ENCODE assay signal across 8 mouse cellular contexts in the genomic region with DNA sequence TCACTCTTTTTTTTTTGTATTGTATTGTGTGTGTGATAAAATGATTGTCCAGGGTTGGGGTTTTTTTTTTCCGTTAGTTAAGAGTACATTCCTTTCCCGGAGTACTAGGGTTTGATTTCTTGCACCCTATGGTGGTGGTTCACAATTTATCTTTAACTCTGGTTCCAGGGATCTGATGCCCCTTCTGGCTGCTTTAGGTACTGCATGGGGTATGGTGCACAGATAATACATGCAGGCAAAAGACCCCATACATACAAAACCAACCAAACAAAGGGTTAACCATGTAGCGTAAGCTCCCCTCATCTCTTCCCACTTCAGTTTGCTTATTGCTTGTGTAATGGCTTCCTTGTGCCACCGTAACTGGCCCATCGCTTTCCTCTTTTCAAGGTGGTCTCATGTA. TPM values are rescaled to one million over a fixed set of nuclear protein-coding genes. Genes with fewer than 3 reads are reported as not detected.
A peak's percentile ranks its signal among the peaks of the same experiment; 100 is the strongest.
DNase-seq lines count a peak whose midpoint lies in the region; ATAC-seq lines count a peak whose summit lies in the region.

No protein-coding gene starts in this region.

- no peaks in the 10 kb centered on the region for H3K4me1 ChIP-seq in forebrain, embryonic 10.5 days
- no peaks in the 10 kb centered on the region for H3K4me1 ChIP-seq in forebrain, embryonic 13.5 days
- H3K4me1 ChIP-seq in liver, embryonic 13.5 days (replicated peaks), result peaks cover 23% of the 10 kb centered on the region

- intact Hi-C loops in left cerebral cortex, postnatal 4 days (cut with DNase I), result no loop called here

- H3K9me3 ChIP-seq in forebrain, embryonic 10.5 days, result no peaks in the 10 kb centered on the region
- H3K9me3 ChIP-seq in forebrain, embryonic 13.5 days (replicated peaks), result no peaks in the 10 kb centered on the region
- no peaks in the 10 kb centered on the region for H3K9me3 ChIP-seq in liver, embryonic 13.5 days (replicated peaks)

- DNase-seq in forebrain, embryonic 10.5 days (ENCODE audit: extremely low spot score, low spot score), result peak; percentile 42
- peak; percentile 49 for DNase-seq in left cerebral cortex, postnatal 4 days
- no peak for DNase-seq in left cerebral cortex, adult 8-10 months (ENCODE audit: low spot score in 2 of 2)
- peak; percentile 18 for DNase-seq in adrenal gland, postnatal 25 days
- DNase-seq in liver, embryonic 13.5 days, result peak; percentile 18
- peak; percentile 12 to 48 for DNase-seq in spleen, postnatal 36 days (ENCODE audit: low spot score in 2 of 2)
- DNase-seq in right cerebral cortex, postnatal 25 days, result no peak

- no peak overlapping the region for H3K4me3 ChIP-seq in forebrain, embryonic 10.5 days
- no peak overlapping the region for H3K4me3 ChIP-seq in forebrain, embryonic 13.5 days
- H3K4me3 ChIP-seq in liver, embryonic 13.5 days (replicated peaks), result no peak overlapping the region

- H3K27ac ChIP-seq in forebrain, embryonic 10.5 days, result no peak overlapping the region
- H3K27ac ChIP-seq in forebrain, embryonic 13.5 days, result no peak overlapping the region
- no peak overlapping the region for H3K27ac ChIP-seq in liver, embryonic 13.5 days

- ATAC-seq in forebrain, embryonic 13.5 days, result no peak
- no peak for ATAC-seq in liver, embryonic 13.5 days (ENCODE audit: low read depth)

- peaks cover 100% of the 10 kb centered on the region for H3K36me3 ChIP-seq in forebrain, embryonic 10.5 days (replicated peaks)
- peaks cover 69% of the 10 kb centered on the region for H3K36me3 ChIP-seq in forebrain, embryonic 13.5 days (ENCODE audit: poor library complexity, severe bottlenecking)
- peaks cover 76% of the 10 kb centered on the region for H3K36me3 ChIP-seq in liver, embryonic 13.5 days

- WGBS in forebrain, embryonic 10.5 days, result 91% methylated on average over 5 of the region's 5 CpGs
- WGBS in forebrain, embryonic 13.5 days, result 86% methylated on average over 5 of the region's 5 CpGs
- 87% methylated on average over 5 of the region's 5 CpGs for WGBS in liver, embryonic 13.5 days (ENCODE audit: insufficient replicate concordance)

- H3K27me3 ChIP-seq in forebrain, embryonic 10.5 days (ENCODE audit: poor library complexity, severe bottlenecking), result no peaks in the 10 kb centered on the region
- no peaks in the 10 kb centered on the region for H3K27me3 ChIP-seq in forebrain, embryonic 13.5 days
- H3K27me3 ChIP-seq in liver, embryonic 13.5 days, result no peaks in the 10 kb centered on the region

- H3K9ac ChIP-seq in forebrain, embryonic 13.5 days, result no peak overlapping the region
- H3K9ac ChIP-seq in liver, embryonic 13.5 days, result no peak overlapping the region

- no peak overlapping the region for H3K4me2 ChIP-seq in forebrain, embryonic 13.5 days
- H3K4me2 ChIP-seq in liver, embryonic 13.5 days, result no peak overlapping the region

RNA-seq across cellular contexts. Expression of a gene that starts 10.7 kb away (rescaled TPM):
- polyA plus RNA-seq in forebrain, embryonic 10.5 days (2016; fragmentation: Nextera tagmentation; extraction: Ambion mirVana), result 21.6 and 22.3 TPM in 2 replicates
- 11.1 and 13.1 TPM in 2 replicates for polyA plus RNA-seq in forebrain, embryonic 13.5 days (2015; fragmentation: Nextera tagmentation; extraction: Ambion mirVana)
- 1 to 10 TPM; 6.7 to 6.8 TPM for total RNA-seq in left cerebral cortex, postnatal 4 days (2021)
- total RNA-seq in left cerebral cortex, adult 8-10 months (2022), result 1 to 10 TPM; 3.9 to 4.9 (median 4.2) TPM
- total RNA-seq in adrenal gland, postnatal 25 days (2021), result 26.4 and 28.8 TPM in 2 replicates
- polyA plus RNA-seq in liver, embryonic 13.5 days (2015; fragmentation: Nextera tagmentation; extraction: Ambion mirVana), result 8.0 and 9.0 TPM in 2 replicates

RNA-seq across cellular contexts. Expression of a gene that starts 33.9 kb away (rescaled TPM):
- 36.9 and 38.9 TPM in 2 replicates for polyA plus RNA-seq in forebrain, embryonic 10.5 days (2016; fragmentation: Nextera tagmentation; extraction: Ambion mirVana)
- 33.8 and 35.8 TPM in 2 replicates for polyA plus RNA-seq in forebrain, embryonic 13.5 days (2015; fragmentation: Nextera tagmentation; extraction: Ambion mirVana)
- 10 to 100 TPM; 27.3 to 30.0 TPM for total RNA-seq in left cerebral cortex, postnatal 4 days (2021)
- total RNA-seq in left cerebral cortex, adult 8-10 months (2022), result 10 to 100 TPM; 21.9 to 26.7 (median 25.0) TPM
- total RNA-seq in adrenal gland, postnatal 25 days (2021), result 28.7 and 42.9 TPM in 2 replicates
- polyA plus RNA-seq in liver, embryonic 13.5 days (2015; fragmentation: Nextera tagmentation; extraction: Ambion mirVana), result 30.1 and 33.6 TPM in 2 replicates

RNA-seq across cellular contexts. Expression of a gene that starts 34.0 kb away (rescaled TPM):
- 111 and 113 TPM in 2 replicates for polyA plus RNA-seq in forebrain, embryonic 10.5 days (2016; fragmentation: Nextera tagmentation; extraction: Ambion mirVana)
- 82.5 and 87.1 TPM in 2 replicates for polyA plus RNA-seq in forebrain, embryonic 13.5 days (2015; fragmentation: Nextera tagmentation; extraction: Ambion mirVana)
- total RNA-seq in left cerebral cortex, postnatal 4 days (2021), result 10 to 100 TPM; 55.4 to 59.3 TPM
- 10 to 100 TPM; 46.3 to 52.1 (median 47.0) TPM for total RNA-seq in left cerebral cortex, adult 8-10 months (2022)
- total RNA-seq in adrenal gland, postnatal 25 days (2021), result 102 and 106 TPM in 2 replicates
- 35.3 and 43.0 TPM in 2 replicates for polyA plus RNA-seq in liver, embryonic 13.5 days (2015; fragmentation: Nextera tagmentation; extraction: Ambion mirVana)

Comparison
In these comparisons a context has a peak if more than half of its experiments do, and no peak if none do; other contexts are left out.
1. DNase-seq: peak in forebrain, embryonic 10.5 days (single experiment), left cerebral cortex, postnatal 4 days (single experiment), adrenal gland, postnatal 25 days (single experiment), liver, embryonic 13.5 days (single experiment) and spleen, postnatal 36 days (2 of 2); none in left cerebral cortex, adult 8-10 months (0 of 2) and right cerebral cortex, postnatal 25 days (single experiment).